Mouse (Mus musculus): ENCODE data around the gene Fndc7. TPM values are rescaled to one million over a fixed set of nuclear protein-coding genes. Genes with fewer than 3 reads are reported as not detected.
"Not testable (repeated sequence)": the region's sequence is repeated elsewhere in the genome, so short reads cannot be mapped to it uniquely, and the experiment has no call there.

Gene Fndc7
- total RNA-seq, 2 experiments from 2014 or later, result 0.39 to 1.4 TPM

DNA sequence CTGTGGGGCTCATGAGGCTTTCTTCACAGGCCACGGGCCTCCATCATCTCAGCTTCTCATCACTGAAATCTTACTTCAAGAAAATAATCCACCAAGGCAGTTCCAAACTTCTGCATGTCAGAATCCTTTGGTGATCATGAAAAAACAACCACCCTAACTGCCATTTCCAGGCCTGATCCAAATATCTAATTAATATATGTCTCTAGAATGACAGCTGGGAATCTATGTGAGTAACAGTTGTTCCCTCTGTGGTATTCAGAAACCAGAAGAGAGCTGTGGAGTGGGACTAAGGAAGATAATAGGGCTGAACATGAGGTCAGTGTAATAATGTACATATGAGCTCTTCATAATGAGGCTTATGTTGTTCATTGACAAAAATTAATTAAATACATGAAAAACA lies 36.5 kb downstream of the Fndc7 start:
- no peak for DNase-seq

DNA sequence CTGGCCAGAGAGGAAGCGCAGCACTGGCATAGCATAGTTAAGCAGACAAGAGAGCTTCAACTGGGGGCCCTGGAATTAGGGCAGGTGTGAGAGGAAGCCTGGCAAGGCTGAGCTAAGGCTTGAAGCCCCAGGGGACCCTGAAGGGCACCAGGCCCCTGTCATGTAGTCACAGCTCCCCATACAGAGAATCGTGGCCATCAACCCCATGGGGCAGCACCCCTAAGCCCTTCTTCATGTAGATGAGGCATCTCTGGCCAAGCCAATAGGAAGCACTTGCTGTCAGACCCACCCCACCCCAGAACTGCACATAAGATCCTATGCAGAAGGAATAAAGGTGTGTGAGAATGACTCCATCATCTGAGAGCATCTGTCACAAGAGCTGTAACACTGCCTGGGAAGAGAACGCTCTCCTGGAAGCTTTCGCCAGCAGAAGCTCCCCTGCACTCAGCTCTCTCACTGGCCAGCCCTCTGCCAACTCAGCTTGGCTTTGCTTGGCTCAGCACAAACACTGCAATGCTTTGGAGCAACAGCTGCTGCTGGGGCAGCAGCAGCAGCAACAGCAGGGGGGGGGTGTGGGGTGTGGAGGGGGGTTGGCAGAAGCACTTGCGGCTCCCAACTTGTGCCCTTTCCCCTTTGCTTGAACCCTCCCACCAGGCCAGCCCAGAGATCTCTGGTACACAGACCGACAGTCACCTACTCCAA lies 37.7 kb downstream of the Fndc7 start:
- no peak for DNase-seq

DNA sequence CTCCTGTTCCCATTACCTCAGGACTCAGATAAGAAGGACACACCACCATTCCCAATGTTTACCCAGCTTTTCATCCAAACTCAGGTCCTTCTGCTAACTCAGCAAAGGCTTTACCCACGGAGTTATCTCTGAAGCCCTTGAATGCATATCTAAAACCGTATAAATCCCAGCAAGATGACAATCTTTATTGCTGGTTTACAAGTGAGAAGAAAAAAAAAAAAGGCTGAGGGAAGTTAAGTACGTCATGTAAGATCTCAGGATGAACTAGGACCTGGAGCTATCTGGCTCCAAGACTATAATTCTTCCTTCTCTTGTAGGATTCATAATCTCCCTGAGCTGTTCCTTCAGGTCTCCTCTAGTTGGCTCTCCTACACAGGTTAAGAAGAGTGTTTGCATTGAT lies 38.3 kb downstream of the Fndc7 start:
- no peak for DNase-seq

DNA sequence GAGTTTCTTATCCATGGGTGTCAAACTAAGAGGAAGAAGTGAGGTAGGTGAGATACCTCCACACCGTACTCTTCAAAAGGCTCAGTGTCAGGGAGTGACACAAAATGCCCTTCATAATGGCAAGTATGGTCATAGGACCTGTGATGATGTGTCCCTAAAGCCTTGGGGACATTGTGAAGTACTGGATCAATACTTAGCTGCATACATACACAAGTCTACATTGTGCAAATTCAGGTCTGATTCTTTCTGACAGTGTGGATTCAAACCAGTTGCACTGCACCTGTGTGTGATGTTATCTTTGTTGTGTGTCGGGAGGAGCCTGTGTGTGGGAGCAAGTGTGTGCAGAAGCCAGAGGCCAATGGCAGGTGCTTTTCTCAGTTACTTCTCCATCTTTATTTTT lies 38.7 kb downstream of the Fndc7 start:
- no peak for DNase-seq

DNA sequence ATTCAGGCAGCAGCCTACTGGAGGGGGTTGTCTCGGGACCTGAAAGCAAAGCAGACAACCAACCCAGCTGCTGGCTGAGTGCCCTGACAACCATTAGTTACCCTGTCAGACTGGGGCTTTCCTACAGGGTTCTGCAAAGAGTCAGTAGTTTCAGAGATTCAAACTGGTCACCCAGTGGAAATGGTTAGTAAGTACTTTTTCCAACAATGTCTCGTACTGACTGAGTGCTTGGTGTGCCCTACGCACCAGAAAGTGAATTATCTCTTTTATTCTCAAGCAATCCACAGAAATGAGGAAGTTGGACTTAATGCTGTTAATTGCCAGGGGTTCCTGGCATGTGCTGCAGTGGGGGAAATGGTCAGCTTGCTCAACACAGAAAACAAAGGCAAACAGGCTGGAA lies 39.3 kb downstream of the Fndc7 start:
- DNase-seq, result peak; percentile 78

DNA sequence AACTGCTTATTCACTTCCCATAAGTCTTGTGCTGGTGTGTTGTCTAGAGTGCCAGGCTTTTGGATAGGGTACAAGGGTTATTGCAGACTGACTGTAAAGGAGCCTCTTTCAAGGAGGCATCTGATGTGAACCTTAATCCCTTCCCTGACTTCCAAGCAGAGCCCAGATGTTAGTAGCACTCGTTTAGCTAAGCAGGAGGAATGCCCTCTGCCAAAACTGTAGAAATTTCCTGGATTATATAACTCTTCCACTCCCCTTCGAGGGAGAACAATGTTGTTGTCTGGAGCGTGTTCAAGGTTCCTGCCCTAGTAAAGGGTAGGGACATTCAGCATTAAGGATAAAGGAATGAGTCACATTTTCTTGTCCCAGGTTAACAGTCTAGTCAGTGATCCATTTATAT lies 43.2 kb downstream of the Fndc7 start:
- DNase-seq, result no peak

DNA sequence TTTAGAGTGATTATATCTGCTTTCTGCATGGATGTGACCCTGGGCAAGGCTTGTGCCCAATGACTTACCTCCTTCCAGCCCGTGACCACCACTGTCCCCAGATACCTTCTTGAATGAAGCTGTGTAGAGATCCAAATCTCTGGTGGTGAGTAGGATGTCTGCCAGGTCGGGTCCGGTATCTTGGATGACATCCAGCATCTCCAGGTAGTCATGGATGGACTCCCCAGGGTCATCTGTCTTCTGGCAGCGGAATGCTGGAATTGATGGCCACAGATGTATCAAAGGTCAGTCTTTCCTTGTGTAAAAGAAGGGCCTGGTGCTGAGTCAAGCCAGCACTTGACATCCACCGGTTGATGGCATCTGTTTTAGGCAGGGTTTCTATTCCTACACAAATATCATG lies 45.3 kb downstream of the Fndc7 start:
- DNase-seq, result no peak

DNA sequence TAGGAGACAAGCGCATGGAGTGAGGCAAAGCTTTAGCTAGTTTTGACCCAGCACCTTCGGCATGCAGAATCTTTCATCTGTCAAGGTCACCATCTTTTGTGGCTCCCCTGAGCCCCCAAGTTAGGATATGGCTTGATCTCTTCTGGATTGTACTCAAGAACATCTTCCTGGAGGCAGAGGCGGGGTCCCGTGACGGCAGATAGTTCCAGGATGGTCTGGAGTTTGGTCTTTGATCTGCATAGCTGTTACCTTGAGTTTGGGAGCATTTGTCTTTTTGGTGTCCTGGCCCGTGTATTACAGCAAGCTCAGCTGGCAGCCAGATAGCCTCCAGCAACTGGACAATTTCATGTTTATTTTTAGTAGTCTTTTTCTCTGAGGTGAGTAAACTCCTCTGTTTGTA lies 45.8 kb downstream of the Fndc7 start:
- DNase-seq, result no peak

DNA sequence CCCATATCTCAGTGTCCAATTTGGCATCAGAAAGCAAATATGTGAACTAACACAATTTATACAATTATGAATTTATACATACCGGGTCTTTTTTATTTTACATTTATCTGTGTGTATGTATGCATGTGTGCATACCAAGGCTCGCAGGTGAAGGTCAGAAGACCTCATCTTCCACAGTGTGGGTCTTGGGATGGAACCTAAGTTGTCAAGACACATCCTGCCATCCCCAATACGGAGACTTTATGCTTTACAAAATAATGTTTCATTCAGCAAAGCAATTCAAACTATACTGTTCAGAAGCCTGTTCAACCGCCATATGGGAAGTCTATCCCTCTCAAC lies 49.1 kb downstream of the Fndc7 start:
- DNase-seq, result no peak

DNA sequence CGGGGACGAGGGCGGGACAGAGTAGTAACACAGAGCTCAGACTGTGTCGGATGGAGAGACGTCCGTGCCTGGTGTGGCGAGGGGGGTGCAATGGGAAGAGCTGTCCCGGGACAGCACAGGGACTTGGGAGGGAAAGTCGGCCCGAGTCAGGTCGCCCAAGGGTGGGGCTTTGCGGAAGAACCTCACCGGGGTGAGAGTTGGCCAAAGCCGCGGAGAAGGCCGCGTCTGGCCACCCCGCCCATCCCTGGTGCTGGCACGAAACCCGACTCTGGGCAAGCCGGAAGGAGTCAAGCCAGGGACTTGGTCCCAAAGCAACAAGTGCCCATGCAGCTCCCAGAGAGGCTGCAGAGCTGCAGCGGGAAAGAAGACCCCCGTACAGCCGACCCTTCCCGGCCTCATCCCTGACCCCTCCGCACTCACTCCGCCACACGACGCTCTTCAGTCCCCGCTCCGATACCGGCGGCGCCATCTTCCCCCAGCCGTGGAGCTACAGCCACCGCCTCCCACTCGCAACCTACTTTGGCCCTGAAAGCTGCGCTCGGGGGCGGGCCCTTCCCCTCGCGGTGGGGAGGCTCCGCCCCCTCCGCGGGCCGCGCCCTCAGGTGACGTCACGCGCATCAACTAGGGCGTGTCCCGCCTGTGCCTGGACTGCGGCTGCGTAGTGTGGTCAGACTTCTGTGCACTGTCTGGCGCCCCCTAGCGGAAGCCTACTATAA lies 49.6 kb downstream of the Fndc7 start, which contains the start of gene Stxbp3:
TSS of gene Stxbp3 (minus strand) at position 527 of the 716 bp plus-strand sequence.
- peak; percentile 100 for DNase-seq

DNA sequence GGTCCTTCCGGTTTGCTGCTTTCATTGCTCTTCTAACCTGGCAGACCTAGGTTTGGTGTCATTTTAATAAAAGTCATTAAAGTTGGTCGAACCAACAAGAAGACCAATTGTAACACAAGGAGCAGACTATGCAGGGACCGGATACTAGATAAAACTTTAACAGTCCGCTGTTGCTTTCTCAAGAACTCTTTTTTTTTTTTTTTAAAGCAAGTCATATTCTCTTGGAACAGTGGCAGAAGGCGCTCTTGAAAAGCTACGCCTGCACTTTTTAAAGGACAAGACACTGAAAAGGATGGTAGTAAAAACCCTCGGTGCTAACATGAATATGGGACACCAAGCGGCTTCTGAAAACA lies 50.2 kb downstream of the Fndc7 start:
- no peak for DNase-seq

DNA sequence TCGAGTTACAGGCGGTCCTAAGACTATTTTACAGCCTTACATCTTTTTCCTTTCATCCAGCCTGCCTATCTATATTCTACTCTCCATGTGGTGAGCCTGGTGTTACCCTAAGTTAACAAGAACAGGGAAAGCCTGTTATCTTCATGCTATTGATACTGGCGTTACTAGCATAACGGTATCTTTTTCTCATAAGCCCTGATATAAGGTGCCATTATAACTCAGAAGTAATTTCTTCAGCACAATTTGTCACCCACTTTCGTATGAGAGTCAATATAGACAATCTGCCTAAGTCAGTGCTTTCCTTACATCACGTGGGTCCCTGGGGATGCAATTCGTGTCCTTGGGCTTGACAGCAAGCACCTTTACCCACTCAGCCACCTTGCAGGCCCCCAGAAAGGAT lies 50.8 kb downstream of the Fndc7 start:
- no peak for DNase-seq

DNA sequence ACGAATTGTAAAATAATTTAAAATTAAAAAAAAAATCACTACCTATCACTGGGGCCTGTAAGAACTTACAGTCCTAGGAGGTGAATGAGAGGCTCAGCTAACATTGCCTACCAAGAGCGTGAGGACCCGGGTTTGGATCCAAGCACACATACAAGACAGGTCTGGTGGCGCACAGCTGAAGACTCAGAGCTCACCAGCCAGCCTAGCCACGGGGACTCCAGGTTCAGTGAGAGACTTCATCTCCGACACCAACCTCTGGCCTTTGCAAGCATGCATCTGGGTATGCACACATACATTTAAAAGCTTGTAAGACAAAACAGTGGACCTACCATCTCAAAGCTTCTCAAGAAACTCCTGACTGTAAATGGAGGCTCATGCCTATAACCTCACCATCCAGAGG lies 52.9 kb downstream of the Fndc7 start:
- no peak for DNase-seq

DNA sequence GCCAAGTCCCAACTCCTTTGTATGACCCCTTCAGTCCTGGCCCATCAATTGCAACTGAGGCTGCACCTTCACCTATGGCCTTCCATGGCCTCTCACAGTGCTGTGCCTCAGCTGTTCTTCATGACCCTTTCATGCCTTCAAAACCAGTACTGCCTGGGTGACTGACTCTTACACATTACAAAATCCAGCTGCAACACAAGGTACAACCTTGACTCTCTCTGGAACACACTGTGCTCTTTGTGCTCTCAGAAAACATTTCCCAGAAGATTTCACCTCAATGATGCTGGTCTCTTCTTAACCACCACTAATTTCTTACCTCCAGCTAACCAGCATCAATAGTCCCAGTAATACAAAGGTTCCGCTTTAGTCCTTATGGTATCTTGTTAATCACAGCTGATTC lies 56.1 kb downstream of the Fndc7 start:
- not testable (repeated sequence) for DNase-seq

DNA sequence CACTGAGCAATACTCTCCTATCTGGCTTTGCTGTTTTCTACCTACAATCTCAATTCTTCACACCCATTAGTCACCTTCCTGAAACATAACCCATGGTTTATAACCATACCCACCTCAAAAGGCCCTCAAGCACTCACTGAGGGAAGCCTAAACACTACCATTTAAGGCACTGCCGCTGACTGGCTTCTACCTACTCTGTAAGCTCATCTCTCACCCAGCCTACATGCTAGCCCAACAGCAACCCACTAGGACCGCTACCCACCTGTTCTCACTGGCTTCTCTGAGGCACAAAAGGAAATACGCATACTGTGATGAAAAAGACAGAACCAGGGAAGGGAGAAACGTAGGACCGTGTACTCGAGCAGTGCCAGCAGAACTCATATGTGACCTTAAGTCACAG lies 58.1 kb downstream of the Fndc7 start:
- DNase-seq, result no peak

DNA sequence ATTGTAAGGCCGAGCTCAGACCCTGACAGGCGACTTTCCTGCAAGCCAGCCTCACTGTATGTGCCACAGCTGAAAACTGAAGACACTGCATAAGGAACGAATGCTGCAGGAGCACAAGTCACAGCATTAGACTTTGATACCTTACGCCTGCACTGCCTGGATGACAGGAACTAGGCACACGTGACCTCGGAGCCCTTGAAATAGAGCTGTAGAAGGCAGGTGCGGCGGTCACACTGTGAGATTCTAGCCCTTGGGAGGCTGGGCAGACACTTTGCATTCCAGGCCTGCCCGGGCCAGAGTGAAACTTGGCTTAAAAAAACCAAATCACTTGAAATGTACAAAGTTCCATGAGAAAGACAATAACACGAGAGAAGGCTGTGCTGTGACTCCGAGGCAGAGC lies 59.3 kb downstream of the Fndc7 start:
- DNase-seq, result no peak

DNA sequence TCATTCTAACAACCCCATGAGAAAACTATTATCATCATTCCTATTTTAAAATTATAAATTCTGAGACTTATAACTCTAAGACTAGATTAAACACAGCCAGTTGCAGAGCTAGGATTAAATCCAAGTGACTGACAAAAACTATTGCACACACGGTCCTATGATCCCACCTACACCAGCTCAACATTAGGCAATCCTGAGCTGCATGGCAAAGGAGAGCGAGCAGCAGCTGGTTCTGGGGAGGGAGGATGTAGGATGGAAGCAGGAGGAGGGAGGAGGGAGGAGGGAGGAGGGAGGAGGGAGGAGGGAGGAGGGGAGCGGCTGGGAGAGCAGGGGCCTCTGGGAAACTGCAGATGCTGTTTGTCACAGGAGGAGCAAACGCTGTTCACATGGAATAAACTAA lies 74.2 kb downstream of the Fndc7 start:
- no peak for DNase-seq

DNA sequence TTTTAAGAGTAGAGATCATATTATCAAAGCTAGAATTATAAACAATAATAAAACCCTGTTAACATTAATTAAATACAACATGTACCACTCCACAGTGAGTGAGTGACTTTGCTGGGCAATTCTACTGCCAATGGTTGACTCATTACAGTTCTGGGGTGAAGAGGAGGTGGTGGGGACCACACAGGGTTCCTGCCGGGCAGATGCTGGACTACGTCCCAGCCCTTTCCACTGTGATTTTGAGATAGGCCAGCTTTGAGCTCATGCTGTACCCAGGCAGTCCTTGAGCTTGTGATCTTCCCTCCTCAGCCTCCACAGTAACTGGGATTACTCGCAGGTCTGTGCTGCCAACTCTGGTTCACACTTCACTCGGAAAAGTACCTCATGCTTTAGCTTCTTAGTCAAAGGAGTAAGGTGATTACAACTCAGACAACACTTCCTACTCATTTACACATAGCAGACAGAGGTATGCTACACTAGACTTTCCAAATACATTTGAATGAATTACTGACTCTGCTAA lies 79.0 kb downstream of the Fndc7 start:
- DNase-seq, result no peak

DNA sequence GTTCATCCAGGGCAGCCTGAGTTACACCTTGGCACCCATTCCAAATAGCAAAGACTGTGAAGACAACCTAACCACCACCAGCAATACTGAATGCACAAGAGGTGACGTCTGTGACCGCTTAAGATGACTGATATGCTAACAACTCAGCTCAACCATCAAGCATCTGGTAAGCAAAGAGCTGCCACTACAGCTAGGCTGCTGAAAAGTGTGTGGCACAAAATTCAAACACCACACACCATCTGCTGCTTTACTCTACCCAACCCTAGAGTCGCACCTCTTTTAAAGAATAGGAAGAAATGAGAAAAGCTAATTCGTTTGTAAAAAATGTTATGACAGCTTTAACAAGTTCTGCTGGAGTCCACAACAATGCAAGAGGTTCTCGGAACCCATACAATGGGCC lies 84.2 kb downstream of the Fndc7 start:
- no peak for DNase-seq

Other genes starting within 250 kb of the Fndc7 start
- 10 to 100 TPM; 33.7 to 37.9 TPM for gene Clcc1, start 236.1 kb downstream of the Fndc7 start, total RNA-seq (2021)
- gene Gpsm2, start 167.7 kb downstream of the Fndc7 start, total RNA-seq (2021), result 10 to 100 TPM; 12.7 to 13.1 TPM
- under 1 TPM; 0.09 to 0.12 TPM for gene Aknad1, start 150.3 kb downstream of the Fndc7 start, total RNA-seq (2021)
- gene Stxbp3, start 49.5 kb downstream of the Fndc7 start, total RNA-seq (2021), result 10 to 100 TPM; 40.2 to 46.6 TPM
- 10 to 100 TPM; 52.8 to 65.7 TPM for gene Prpf38b, start 21.7 kb upstream of the Fndc7 start, total RNA-seq (2021)
- not detected for gene Henmt1, start 49.9 kb upstream of the Fndc7 start, total RNA-seq (2021)
- not detected for gene Gm9857, start 50.4 kb upstream of the Fndc7 start, total RNA-seq (2021)
- 10 to 100 TPM; 14.8 to 18.0 TPM for gene Fam102b, start 137.6 kb upstream of the Fndc7 start, total RNA-seq (2021)
- gene Slc25a54, start 190.5 kb upstream of the Fndc7 start, total RNA-seq (2021), result not detected
- 10 to 100 TPM; 26.8 to 31.8 TPM for gene Slc25a24, start 233.1 kb upstream of the Fndc7 start, total RNA-seq (2021)